9 mouse cellular contexts compared by ENCODE assay signal in the genomic region with DNA sequence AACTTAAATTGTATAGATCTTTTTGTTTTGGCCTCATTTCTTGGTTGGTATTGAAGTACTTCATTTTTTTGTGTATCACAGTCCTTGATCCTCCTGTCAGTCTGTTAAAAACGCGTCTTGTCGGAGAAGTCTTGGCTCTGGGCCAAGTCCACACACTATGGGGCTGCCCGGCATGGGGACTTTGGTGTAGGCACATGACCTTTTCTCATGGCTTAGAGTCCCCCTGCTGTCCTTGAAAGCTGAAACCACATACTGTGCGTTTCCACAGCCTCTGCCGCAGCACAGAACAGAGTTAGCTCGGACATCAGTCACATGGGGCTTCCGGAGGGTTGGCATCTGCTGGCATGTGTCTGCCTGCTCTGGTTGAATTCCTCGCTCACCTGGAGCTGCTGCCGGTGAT. TPM values are rescaled to one million over a fixed set of nuclear protein-coding genes. Genes with fewer than 3 reads are reported as not detected.
A peak's percentile ranks its signal among the peaks of the same experiment; 100 is the strongest.
DNase-seq lines count a peak whose midpoint lies in the region; ATAC-seq and TF ChIP-seq lines count a peak whose summit lies in the region.
"Had no signal": no experiment of that assay in that cellular context is flagged by ENCODE, and none has a peak within 500 bp of the region (broad histone marks: within the 10 kb centered on the region; RNA-seq: fewer than 3 reads in every experiment).

No protein-coding gene starts in this region.

- WGBS in forebrain, embryonic 11.5 days, result 39% methylated on average over 10 of the region's 10 CpGs
- 62% methylated on average over 10 of the region's 10 CpGs for WGBS in forebrain, embryonic 10.5 days
- 21% methylated on average over 10 of the region's 10 CpGs for WGBS in hindbrain, embryonic 16.5 days
- 47% methylated on average over 10 of the region's 10 CpGs for WGBS in lung, adult 2 months

- DNase-seq in forebrain, embryonic 11.5 days (ENCODE audit: low spot score), result peak; percentile 64
- DNase-seq in forebrain, embryonic 10.5 days (ENCODE audit: extremely low spot score, low spot score), result no peak
- peak; percentile 40 for DNase-seq in 416B (ENCODE audit: low read depth)
- DNase-seq in cerebellum, postnatal 25 days, result peak; percentile 51 to 64
- peak; percentile 83 for DNase-seq in retina, postnatal 1 day
- no peak for DNase-seq in layer of hippocampus, postnatal 14 days (ENCODE audit: low spot score in 2 of 2)
- DNase-seq in lung, adult 2 months, result no peak

- 0 out of 2 replicates have a peak, but pooled peaks cover 5% of the 10 kb centered on the region for H3K4me1 ChIP-seq in forebrain, embryonic 11.5 days (replicated peaks; ENCODE audit: control insufficient read depth, insufficient read depth, low read length)
- peaks cover 40% of the 10 kb centered on the region for H3K4me1 ChIP-seq in forebrain, embryonic 10.5 days
- H3K4me1 ChIP-seq in hindbrain, embryonic 16.5 days (ENCODE audit: control insufficient read depth, insufficient read depth, low read depth, low read length), result peaks cover 6% of the 10 kb centered on the region
- no peaks in the 10 kb centered on the region for H3K4me1 ChIP-seq in lung, adult 2 months (ENCODE audit: control insufficient read depth, insufficient read depth, low read length)

- no peaks in the 10 kb centered on the region for H3K9me3 ChIP-seq in forebrain, embryonic 11.5 days (ENCODE audit: control insufficient read depth, low read length)
- H3K9me3 ChIP-seq in forebrain, embryonic 10.5 days, result no peaks in the 10 kb centered on the region
- no peaks in the 10 kb centered on the region for H3K9me3 ChIP-seq in hindbrain, embryonic 16.5 days (ENCODE audit: control insufficient read depth, low read length)

- no peaks in the 10 kb centered on the region for H3K36me3 ChIP-seq in forebrain, embryonic 11.5 days (ENCODE audit: control insufficient read depth, insufficient read depth, low read length)
- H3K36me3 ChIP-seq in forebrain, embryonic 10.5 days (replicated peaks), result peaks cover 55% of the 10 kb centered on the region
- peaks cover 2% of the 10 kb centered on the region; the same call in 1 of the 2 replicates for H3K36me3 ChIP-seq in hindbrain, embryonic 16.5 days (ENCODE audit: control insufficient read depth, insufficient read depth, low read length)

- TF ChIP-seq CTCF in lung, adult 2 months (IDR thresholded peaks at IDR 0.05; ENCODE audit: insufficient read depth, low read length), result no peak

- no peak overlapping the region for H3K9ac ChIP-seq in forebrain, embryonic 11.5 days (ENCODE audit: low read length)
- H3K9ac ChIP-seq in hindbrain, embryonic 16.5 days (ENCODE audit: low read depth, low read length), result no peak overlapping the region

- TF ChIP-seq POLR2A in lung, adult 2 months (IDR thresholded peaks at IDR 0.05; ENCODE audit: borderline replicate concordance, extremely low read depth, low read depth, low read length), result no peak

- no peak overlapping the region for H3K4me2 ChIP-seq in forebrain, embryonic 11.5 days (ENCODE audit: low read depth, low read length, severe bottlenecking)
- no peak overlapping the region for H3K4me2 ChIP-seq in hindbrain, embryonic 16.5 days (ENCODE audit: low read length)

- ATAC-seq in forebrain, embryonic 11.5 days (replicated peaks; ENCODE audit: low FRiP score), result peak; percentile 60; the same call in 1 of the 2 replicates
- ATAC-seq in hindbrain, embryonic 16.5 days, result peak; percentile 60; the same call in 1 of the 2 replicates

- H3K27me3 ChIP-seq in forebrain, embryonic 11.5 days (ENCODE audit: control insufficient read depth, insufficient read depth, low read length), result no peaks in the 10 kb centered on the region
- no peaks in the 10 kb centered on the region for H3K27me3 ChIP-seq in forebrain, embryonic 10.5 days (ENCODE audit: poor library complexity, severe bottlenecking)
- H3K27me3 ChIP-seq in hindbrain, embryonic 16.5 days (replicated peaks; ENCODE audit: control insufficient read depth, insufficient read depth, low read length), result no peaks in the 10 kb centered on the region

- H3K4me3 ChIP-seq in forebrain, embryonic 11.5 days (ENCODE audit: low read depth, low read length), result no peak overlapping the region
- H3K4me3 ChIP-seq in forebrain, embryonic 10.5 days, result no peak overlapping the region
- H3K4me3 ChIP-seq in hindbrain, embryonic 16.5 days (ENCODE audit: low read length), result no peak overlapping the region
- H3K4me3 ChIP-seq in lung, adult 2 months (replicated peaks; ENCODE audit: extremely low read depth, low read depth, low read length), result no peak overlapping the region

- H3K27ac ChIP-seq in forebrain, embryonic 11.5 days (ENCODE audit: low read depth, low read length), result no peak overlapping the region
- H3K27ac ChIP-seq in forebrain, embryonic 10.5 days, result no peak overlapping the region
- no peak overlapping the region for H3K27ac ChIP-seq in hindbrain, embryonic 16.5 days (ENCODE audit: low read depth, low read length)

RNA-seq across cellular contexts. Expression of a gene that starts 36.5 kb away (rescaled TPM):
- 12.5 and 14.1 TPM in 2 replicates for polyA plus RNA-seq in forebrain, embryonic 11.5 days (2014; fragmentation: Nextera tagmentation; extraction: Ambion mirVana)
- 11.7 and 12.0 TPM in 2 replicates for polyA plus RNA-seq in forebrain, embryonic 10.5 days (2016; fragmentation: Nextera tagmentation; extraction: Ambion mirVana)
- polyA plus RNA-seq in hindbrain, embryonic 16.5 days (2015; fragmentation: Nextera tagmentation; extraction: Ambion mirVana), result 13.9 and 16.8 TPM in 2 replicates
- total RNA-seq in layer of hippocampus, postnatal 14 days (2021), result 1 to 10 TPM; 7.3 to 9.8 TPM
- polyA plus RNA-seq in lung, adult 2 months (2012; rRNA removed), result 4.2 and 4.7 TPM in 2 replicates
- polyA plus RNA-seq: liver, adult 2 months had no signal

RNA-seq across cellular contexts. Expression of a gene that starts 45.8 kb away (rescaled TPM):
- 3.4 and 4.6 TPM in 2 replicates for polyA plus RNA-seq in forebrain, embryonic 11.5 days (2014; fragmentation: Nextera tagmentation; extraction: Ambion mirVana)
- polyA plus RNA-seq in forebrain, embryonic 10.5 days (2016; fragmentation: Nextera tagmentation; extraction: Ambion mirVana), result 4.2 and 5.2 TPM in 2 replicates
- 3.6 and 3.7 TPM in 2 replicates for polyA plus RNA-seq in hindbrain, embryonic 16.5 days (2015; fragmentation: Nextera tagmentation; extraction: Ambion mirVana)
- 10 to 100 TPM in 1 of 2 experiments, 1 to 10 TPM in 1; 9.8 to 11.2 TPM for total RNA-seq in layer of hippocampus, postnatal 14 days (2021)
- 5.2 and 5.7 TPM in 2 replicates for polyA plus RNA-seq in lung, adult 2 months (2012; rRNA removed)

Comparison
In these comparisons a context has a peak if more than half of its experiments do, and no peak if none do; other contexts are left out.
1. DNase-seq: peak in forebrain, embryonic 11.5 days (single experiment), 416B (single experiment), cerebellum, postnatal 25 days (2 of 2) and retina, postnatal 1 day (single experiment); none in forebrain, embryonic 10.5 days (single experiment), layer of hippocampus, postnatal 14 days (0 of 2) and lung, adult 2 months (single experiment).